Mouse (Mus musculus) liver, postnatal 0 days (tissue): ENCODE data around the gene Nup54. TPM values are rescaled to one million over a fixed set of nuclear protein-coding genes. Genes with fewer than 3 reads are reported as not detected.

Experiments used
- ATAC-seq: fragments of 200-750 bp; cut with Nextera tagmentation; 2 replicates; pipeline ENCODE4 v1.8.0; 2017; ENCODE audit warnings: mild to moderate bottlenecking, moderate library complexity
- DNase-seq: peaks from one replicate; pipeline ENCODE4 v3.0.0-alpha.2; 2016
- H3K27ac ChIP-seq: fragments of 300-500 bp; sonication (generic); 2 replicates; pipeline ENCODE4 v1.5.1; 2014; ENCODE audit warnings: antibody characterized with exemption, moderate library complexity, mild to moderate bottlenecking, low read depth
- H3K27me3 ChIP-seq: fragments of 300-500 bp; sonication (generic); 2 replicates; pipeline ENCODE4 v1.6.1; 2014; ENCODE audit warnings: low read length, control low read depth, mixed read lengths; ENCODE audit not compliant: insufficient read depth
- H3K36me3 ChIP-seq: fragments of 300-500 bp; sonication (generic); replicated peaks from 2 replicates; pipeline ENCODE4 v1.6.1; 2014; ENCODE audit warnings: mild to moderate bottlenecking, control low read depth, low read length, moderate library complexity, mixed read lengths; ENCODE audit not compliant: insufficient read depth
- H3K4me1 ChIP-seq: fragments of 300-500 bp; sonication (generic); 2 replicates; pipeline ENCODE4 v1.6.1; 2014; ENCODE audit warnings: antibody characterized with exemption, mild to moderate bottlenecking, control low read depth; ENCODE audit not compliant: insufficient read depth
- H3K4me2 ChIP-seq: fragments of 300-500 bp; sonication (generic); 2 replicates; pipeline ENCODE4 v1.6.1; 2014; ENCODE audit warnings: low read depth, mild to moderate bottlenecking, low read length, moderate library complexity, mixed read lengths
- H3K4me3 ChIP-seq: fragments of 300-500 bp; sonication (generic); 2 replicates; pipeline ENCODE4 v1.5.1; 2014; ENCODE audit warnings: low read depth, low read length
- H3K9ac ChIP-seq: fragments of 300-500 bp; sonication (generic); replicated peaks from 2 replicates; pipeline ENCODE4 v1.6.1; 2014; ENCODE audit warnings: mild to moderate bottlenecking, moderate library complexity
- H3K9me3 ChIP-seq: fragments of 300-500 bp; sonication (generic); 2 replicates; pipeline ENCODE4 v1.6.1; 2016; ENCODE audit warnings: mild to moderate bottlenecking, control low read depth, low read length, mixed read lengths
- CTCF ChIP-seq: sonication (generic); IDR thresholded peaks from 2 replicates; pipeline ENCODE4 v1.5.1; 2016; ENCODE audit warnings: antibody characterized with exemption, low read depth
- EP300 ChIP-seq: IDR thresholded peaks from 2 replicates; pipeline ENCODE4 v1.6.1; 2016; ENCODE audit warnings: antibody characterized with exemption, low read depth, mild to moderate bottlenecking
- WGBS: fragments of 180-500 bp; shearing (Covaris S2); extraction: QIAGEN DNeasy Blood & Tissue Kit; methylation state at CpG from one replicate; pipeline ENCODE4 v1.1.7; 2014; ENCODE audit not compliant: insufficient replicate concordance; 5-methylcytosine and 5-hydroxymethylcytosine counted together
- polyA plus RNA-seq: library from polyadenylated mRNA; unstranded; fragments of >200 nt; fragmentation: Nextera tagmentation; extraction: Ambion mirVana; gene quantifications from 2 replicates; pipeline ENCODE4 v1.2.1, GENCODE M21; 2015

The Nup54 gene
- polyA plus RNA-seq, 1 experiment from 2014 or later, result 15.2 TPM

DNA sequence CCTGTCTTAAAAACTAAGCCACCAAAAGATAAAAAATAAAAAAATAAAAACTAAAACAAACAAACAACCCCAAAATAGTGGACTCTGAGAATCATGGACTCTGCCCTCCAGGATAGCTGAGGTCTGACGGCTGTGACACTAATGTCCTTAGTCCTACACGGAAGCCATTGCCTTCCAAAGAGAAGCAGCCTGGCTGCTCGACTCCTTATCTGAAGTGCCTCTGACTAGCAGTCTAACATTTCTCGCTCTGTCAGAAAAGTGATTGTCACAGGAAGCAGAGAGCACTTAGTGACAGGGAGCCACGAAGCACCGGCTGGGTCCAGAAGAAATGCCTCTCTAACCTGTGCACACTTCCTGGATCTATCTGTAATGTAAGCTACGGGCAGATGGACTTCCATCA is 7.9 kb upstream of the Nup54 start:
- ATAC-seq (peak; percentile 17), DNase-seq (no peak)
- no peaks in the 10 kb centered on the region for H3K27me3 ChIP-seq
- no peak overlapping the region for H3K4me3 ChIP-seq
- H3K4me2 ChIP-seq, result no peak overlapping the region
- peaks cover 24% of the 10 kb centered on the region for H3K36me3 ChIP-seq
- WGBS, result 43% methylated on average over 7 of the region's 7 CpGs
- H3K4me1 ChIP-seq, result peaks cover 9% of the 10 kb centered on the region
- H3K27ac ChIP-seq, result peak overlapping the region; percentile 62
- no peaks in the 10 kb centered on the region for H3K9me3 ChIP-seq
- no peak for TF ChIP-seq CTCF
- TF ChIP-seq EP300, result no peak
- H3K9ac ChIP-seq, result no peak overlapping the region

DNA sequence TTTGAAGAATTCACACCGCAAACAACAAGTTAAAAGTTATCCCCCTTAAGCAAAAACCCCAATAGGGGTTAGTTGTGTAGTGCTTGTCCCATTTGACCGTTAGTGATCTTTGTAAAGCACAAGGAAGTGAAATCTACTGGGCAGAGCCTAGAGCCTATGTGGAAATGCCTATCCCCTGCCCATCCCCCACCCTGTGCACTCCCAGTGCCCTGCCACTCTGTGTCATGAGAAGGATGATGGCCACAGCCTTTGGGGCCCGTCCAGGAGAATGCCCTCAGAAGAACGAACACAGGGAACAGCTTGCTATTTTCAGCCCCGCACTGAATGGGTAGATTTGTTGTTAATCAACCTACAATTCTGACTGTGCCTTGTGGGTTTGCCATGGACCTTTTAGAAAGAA is 6.5 kb upstream of the Nup54 start:
- ATAC-seq (peak; percentile 84), DNase-seq (peak; percentile 78)
- Histone ChIP-seq H3K4me2 (no peak overlapping the region), H3K9ac (no peak overlapping the region), H3K4me1 (peaks cover 9% of the 10 kb centered on the region), H3K9me3 (no peaks in the 10 kb centered on the region), H3K4me3 (no peak overlapping the region), H3K36me3 (peaks cover 10% of the 10 kb centered on the region), H3K27me3 (no peaks in the 10 kb centered on the region), H3K27ac (peak overlapping the region; percentile 49; the same call in 1 of the 2 replicates)
- TF ChIP-seq EP300, result no peak
- no peak for TF ChIP-seq CTCF
- 57% methylated on average over 5 of the region's 5 CpGs for WGBS

DNA sequence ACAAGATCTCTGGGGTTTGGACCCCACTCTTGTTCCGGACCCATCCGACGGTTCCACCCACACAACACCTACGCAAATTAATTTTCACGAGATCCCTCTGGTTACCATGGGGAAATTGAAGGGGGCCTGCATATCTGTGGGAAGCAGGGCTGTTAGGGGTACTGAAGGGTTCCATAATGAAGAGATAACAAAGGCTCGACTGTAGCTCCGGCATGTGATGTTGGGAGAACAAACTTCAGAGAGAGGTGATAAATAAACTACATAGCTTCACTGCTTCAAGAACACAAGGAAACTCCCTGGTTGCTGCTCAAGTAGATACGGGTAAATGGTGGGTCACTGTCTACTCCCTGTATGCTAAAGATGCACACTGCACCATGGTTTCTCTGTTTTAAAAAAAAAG is 3.5 kb upstream of the Nup54 start:
- Histone ChIP-seq H3K36me3 (no peaks in the 10 kb centered on the region; the same call in 1 of the 2 replicates), H3K27me3 (no peaks in the 10 kb centered on the region), H3K4me3 (no peak overlapping the region), H3K9ac (no peak overlapping the region), H3K4me1 (peaks cover 13% of the 10 kb centered on the region), H3K9me3 (no peaks in the 10 kb centered on the region), H3K4me2 (no peak overlapping the region), H3K27ac (no peak overlapping the region)
- DNase-seq (no peak), ATAC-seq (no peak)
- 56% methylated on average over 8 of the region's 8 CpGs for WGBS
- TF ChIP-seq CTCF (no peak), EP300 (no peak)

DNA sequence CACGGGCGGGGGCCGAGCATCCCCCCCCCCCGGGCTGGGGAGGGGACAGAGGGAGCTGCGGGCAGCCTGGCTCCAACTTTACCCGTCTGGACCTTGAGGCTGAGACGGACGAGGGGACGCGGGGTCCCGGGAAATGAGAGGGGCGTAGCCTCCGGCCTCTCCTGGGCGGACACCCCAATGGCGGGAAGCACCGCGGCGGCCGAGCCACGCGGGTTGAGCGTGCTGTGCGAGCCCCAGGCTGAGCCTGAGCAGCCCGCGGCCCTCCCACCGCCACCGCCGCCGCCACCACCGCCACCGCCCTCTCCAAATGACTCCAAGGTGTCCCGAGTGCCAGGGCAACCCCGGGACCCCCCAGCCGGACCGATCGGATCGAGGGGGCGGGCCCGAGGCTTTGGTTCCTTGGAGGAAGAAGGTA is 441 bp downstream of the Nup54 start:
- peak overlapping the region; percentile 88 for H3K4me3 ChIP-seq
- peaks cover 4% of the 10 kb centered on the region; the same call in 1 of the 2 replicates for H3K36me3 ChIP-seq
- peak overlapping the region; percentile 92 for H3K27ac ChIP-seq
- ATAC-seq (peak; percentile 75), DNase-seq (no peak)
- H3K27me3 ChIP-seq, result no peaks in the 10 kb centered on the region
- peaks cover 14% of the 10 kb centered on the region for H3K4me1 ChIP-seq
- H3K4me2 ChIP-seq, result peak overlapping the region; percentile 94
- no peaks in the 10 kb centered on the region for H3K9me3 ChIP-seq
- no peak for TF ChIP-seq EP300
- TF ChIP-seq CTCF, result no peak
- WGBS, result 3% methylated on average over 29 of the region's 39 CpGs
- H3K9ac ChIP-seq, result peak overlapping the region; percentile 91

DNA sequence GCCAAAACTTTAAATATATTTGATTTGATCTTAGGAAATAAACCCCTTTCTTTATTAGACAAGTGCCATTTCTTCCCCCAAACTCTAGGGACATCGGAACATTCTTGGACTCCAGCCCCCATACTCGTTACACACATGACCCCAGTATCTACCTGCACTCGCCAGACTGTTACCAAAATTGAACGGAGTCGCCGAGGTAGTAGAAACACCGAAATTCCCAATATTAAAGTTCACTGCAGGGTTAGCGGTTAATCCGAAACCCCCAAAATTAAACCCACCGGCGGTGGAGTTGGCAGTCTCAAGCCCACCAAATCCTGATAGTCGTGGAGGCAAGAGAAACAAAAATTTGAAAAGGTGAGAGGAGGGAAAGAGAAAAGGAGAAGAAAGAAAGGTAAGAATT is 949 bp downstream of the Nup54 start:
- ATAC-seq, result no peak
- under 1% methylated on average over 12 of the region's 12 CpGs for WGBS
- TF ChIP-seq EP300, result no peak
- TF ChIP-seq CTCF, result no peak
- Histone ChIP-seq H3K36me3 (peaks cover 6% of the 10 kb centered on the region), H3K27me3 (no peaks in the 10 kb centered on the region), H3K4me3 (peak overlapping the region; percentile 88), H3K27ac (peak overlapping the region; percentile 92), H3K4me1 (peaks cover 14% of the 10 kb centered on the region), H3K4me2 (peak overlapping the region; percentile 94), H3K9ac (peak overlapping the region; percentile 91), H3K9me3 (no peaks in the 10 kb centered on the region)
- DNase-seq, result no peak

DNA sequence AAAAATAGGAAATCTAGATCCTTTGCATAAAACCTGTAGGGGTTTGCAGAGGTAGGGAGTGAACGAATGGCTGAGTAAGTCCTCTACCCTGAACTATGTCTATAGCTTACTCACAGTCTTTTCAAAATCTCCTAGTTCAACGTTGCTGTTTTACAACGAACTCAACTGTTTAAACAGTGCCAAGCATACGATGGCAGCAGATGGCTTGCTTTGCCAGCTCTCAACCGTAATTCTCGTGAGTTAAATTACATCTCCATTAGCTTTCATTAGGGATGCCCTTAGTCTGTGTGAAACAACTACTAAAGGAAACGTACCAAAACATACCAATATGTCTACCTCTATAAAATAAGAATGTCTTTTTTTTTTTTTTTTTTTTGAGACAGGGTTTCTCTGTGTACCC is 3.4 kb downstream of the Nup54 start:
- no peak for ATAC-seq
- Histone ChIP-seq H3K9me3 (no peaks in the 10 kb centered on the region), H3K9ac (no peak overlapping the region), H3K4me1 (peaks cover 8% of the 10 kb centered on the region; the same call in 1 of the 2 replicates), H3K4me2 (no peak overlapping the region), H3K4me3 (no peak overlapping the region), H3K27me3 (no peaks in the 10 kb centered on the region), H3K27ac (no peak overlapping the region), H3K36me3 (peaks cover 26% of the 10 kb centered on the region)
- 84% methylated on average over 7 of the region's 7 CpGs for WGBS
- no peak for DNase-seq
- no peak for TF ChIP-seq CTCF
- TF ChIP-seq EP300, result no peak

DNA sequence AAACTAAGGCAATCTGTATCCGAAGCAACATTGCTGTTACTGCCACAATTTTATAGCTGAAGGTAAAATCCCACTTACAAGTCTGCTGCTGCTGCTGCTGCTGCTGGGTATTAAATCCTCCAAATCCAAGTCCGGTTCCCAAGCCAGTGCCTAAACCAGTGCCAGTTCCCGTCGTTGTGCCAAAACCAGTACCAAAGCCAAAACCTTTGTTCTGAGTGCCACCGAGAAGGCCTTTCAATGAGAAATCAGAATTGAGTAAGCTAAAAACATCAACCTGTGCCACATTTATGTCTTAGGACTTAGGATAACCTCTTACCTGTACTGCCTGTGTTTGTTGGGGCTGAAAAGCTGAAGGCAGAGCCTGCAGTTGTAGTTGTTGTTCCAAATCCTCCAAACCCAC is 4.3 kb downstream of the Nup54 start:
- no peak overlapping the region for H3K4me3 ChIP-seq
- H3K4me2 ChIP-seq, result no peak overlapping the region
- H3K27ac ChIP-seq, result no peak overlapping the region
- ATAC-seq (no peak), DNase-seq (no peak)
- no peak for TF ChIP-seq CTCF
- no peak for TF ChIP-seq EP300
- no peaks in the 10 kb centered on the region for H3K27me3 ChIP-seq
- H3K9me3 ChIP-seq, result no peaks in the 10 kb centered on the region
- H3K9ac ChIP-seq, result no peak overlapping the region
- H3K4me1 ChIP-seq, result peaks cover 8% of the 10 kb centered on the region; the same call in 1 of the 2 replicates
- H3K36me3 ChIP-seq, result peaks cover 27% of the 10 kb centered on the region
- 88% methylated on average over 5 of the region's 5 CpGs for WGBS
